Mouse (Mus musculus): ENCODE measurements around the gene Unk.

Unk gene

GRCm38 (mm10) chr11:116106963-116107776, 77.0 kb downstream of the Unk start:
- in situ Hi-C loops (cut with MboI, MseI) = no loop called here

- in situ Hi-C loops (cut with MboI, MseI) = no loop called here
These were observed 77.7 kb downstream of the Unk start for GRCm38 (mm10) chr11:116107777-116108285.

- in situ Hi-C loops (cut with MboI, MseI) = no loop called here
These were observed 78.5 kb downstream of the Unk start for GRCm38 (mm10) chr11:116108464-116109137.

- in situ Hi-C loops (cut with MboI, MseI) = no loop called here
These were observed 79.4 kb downstream of the Unk start for GRCm38 (mm10) chr11:116109441-116110081.

GRCm38 (mm10) chr11:116110131-116110530, 80.0 kb downstream of the Unk start:
- in situ Hi-C loops (cut with MboI, MseI) = no loop called here

GRCm38 (mm10) chr11:116110540-116110939, 80.4 kb downstream of the Unk start:
- in situ Hi-C loops (cut with MboI, MseI) = no loop called here
